Mouse (Mus musculus) T-cell, adult 2 months (primary cell): ENCODE measurements around the gene Znrf1.
A peak's percentile ranks its signal among the peaks of the same experiment; 100 is the strongest.

Experiments used
- DNase-seq: peaks from one replicate; pipeline ENCODE4 v3.0.0; 2022; ENCODE audit warnings: low spot score

The Znrf1 gene

DNA sequence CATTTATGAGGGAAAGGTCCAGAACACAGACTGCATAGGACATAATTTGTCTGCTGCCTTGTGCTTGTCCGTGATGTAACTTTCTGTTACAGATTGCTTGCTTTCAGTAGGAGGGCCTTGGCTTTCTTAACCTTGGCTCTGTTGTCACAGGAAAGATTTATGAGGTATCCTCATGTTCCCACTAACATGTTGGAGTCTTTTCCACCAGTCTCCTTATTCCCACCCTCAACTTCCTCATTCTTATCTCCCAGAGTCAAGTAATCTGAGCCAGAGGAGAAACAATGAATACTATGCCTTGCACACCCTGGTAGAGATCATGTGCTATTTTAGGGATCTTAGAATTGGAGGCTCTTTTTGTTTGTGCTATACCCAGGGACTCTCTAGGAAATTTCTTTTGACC, 61.4 kb downstream of the Znrf1 start:
- no peak for DNase-seq

DNA sequence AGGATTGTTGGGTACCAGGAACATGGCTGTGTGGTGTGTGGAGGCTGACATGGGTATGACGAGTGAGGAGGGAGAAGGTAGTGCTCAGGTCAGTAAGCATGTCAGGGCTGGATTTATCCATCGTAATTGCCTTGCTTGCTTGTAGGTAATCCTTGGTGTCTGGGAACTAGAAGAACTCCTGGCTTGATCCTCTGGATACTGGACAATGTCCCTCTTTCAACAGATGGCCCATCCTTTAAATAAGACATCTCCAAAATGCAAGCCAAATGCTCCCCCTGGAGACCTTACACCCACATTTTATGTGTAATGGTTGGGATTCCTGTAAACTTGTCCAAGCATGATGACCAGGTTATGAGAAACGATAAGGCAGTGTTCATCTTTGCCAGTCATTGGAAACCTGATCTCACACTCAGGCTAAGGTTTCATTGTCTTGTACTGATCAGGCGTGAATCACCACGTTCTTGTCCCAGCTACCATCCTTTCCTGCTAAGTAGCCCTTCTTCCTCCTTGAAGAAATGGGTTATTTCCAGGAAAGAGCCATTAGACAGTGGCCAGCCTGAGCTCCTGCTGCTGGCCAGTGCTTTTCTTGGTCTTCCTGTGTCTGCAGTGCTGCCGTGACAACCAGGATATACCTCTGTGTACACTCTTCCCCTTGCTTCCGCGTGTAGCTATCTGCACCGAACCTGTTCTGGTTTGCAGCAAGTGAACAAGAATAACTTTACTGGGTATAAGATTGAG, 64.0 kb downstream of the Znrf1 start:
- no peak for DNase-seq

DNA sequence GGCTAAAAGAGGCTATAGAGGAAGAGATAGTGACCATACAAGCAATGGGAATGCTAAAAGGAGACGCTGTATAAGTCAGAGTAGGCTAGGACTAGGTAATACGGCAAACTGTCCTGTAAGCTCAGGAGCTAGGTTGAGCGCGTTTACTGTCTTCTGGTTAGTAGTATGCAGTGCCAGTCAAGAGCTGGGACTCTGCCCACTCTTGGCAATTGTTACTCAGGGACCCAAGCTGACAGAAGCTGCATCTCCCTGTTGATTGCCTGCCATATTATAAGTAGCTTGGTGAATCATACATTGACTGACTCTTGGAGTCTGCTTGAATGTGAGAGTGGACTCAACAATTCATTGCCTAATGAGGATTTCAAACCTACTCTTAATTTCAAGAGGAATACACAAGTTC, 66.2 kb downstream of the Znrf1 start:
- DNase-seq, result no peak

DNA sequence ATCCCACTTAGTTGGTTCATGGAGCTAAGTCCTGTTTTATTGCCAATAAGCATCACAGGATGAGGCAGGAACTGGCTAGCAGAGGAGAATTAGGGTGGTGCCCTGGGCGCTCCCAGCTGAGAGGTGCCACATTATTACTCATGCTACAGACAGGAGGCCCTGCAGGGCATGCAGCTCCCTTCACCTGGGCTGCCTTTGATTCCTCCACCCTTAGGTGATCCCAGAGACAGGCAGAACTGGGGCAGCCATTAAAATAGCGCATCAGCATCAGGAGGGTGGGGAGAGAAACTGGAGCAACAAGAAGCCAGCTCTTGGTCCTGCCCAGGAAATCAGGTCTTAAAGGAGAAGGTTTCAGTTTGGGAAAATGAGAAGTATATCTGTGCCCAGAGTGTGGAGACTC, 69.1 kb downstream of the Znrf1 start:
- DNase-seq, result no peak

DNA sequence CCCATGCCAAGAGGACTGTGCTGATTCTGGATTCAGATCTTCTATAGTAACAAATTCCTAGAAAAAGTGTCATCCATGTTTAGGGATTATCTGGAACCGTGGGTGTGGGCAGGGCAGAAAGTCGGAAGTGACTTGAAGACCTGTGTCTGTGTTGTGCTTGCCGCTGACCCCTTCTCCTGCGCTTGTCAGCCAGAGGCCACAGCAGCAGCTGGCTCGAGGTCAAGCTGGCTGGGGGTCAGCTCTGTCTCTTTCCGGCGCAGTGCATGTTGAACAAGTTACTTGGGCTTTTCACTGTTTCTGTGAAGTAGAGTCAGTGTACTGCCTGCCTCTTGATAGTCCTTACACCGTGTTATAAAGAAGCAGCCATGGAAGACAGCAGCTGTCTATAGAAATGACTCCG, 71.1 kb downstream of the Znrf1 start:
- DNase-seq, result no peak

DNA sequence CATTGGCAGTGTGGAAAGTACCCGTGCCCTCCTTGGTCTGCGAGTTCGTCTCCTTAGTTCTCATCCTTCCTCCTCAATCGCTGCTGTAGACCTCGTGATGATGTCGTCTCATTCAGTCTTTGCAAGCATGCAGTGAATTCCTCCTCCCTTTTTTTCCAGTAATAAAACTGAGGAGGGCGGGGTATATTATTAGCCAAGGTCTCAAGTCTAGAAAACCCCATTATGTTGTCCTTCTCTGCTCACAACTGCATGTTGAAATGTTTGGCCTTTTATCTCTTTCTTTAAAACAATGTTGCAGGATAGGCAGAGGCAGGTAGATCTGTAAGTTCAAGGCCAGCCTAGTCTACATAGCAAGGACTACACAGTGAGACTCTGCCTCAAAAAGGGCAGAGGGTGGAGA, 71.5 kb downstream of the Znrf1 start:
- DNase-seq, result no peak

DNA sequence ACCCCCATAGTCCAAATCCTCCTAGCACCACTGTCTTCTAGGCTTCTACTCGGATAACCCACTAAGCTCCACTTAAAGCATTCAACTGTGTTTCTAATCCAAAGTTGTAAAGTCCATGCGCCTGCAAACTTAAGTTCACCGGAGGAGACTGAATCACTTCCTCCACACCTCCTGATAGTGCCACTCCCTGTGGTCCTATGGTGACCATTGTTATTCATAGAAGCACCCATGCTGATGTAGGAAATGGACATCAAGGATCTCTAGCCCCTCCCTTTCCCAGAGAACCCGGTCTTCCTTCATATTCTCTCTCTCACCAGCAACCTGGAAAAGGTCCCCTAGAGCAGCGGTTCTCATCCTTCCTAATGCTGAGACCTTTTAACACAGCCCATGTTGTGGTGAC, 77.3 kb downstream of the Znrf1 start:
- no peak for DNase-seq

DNA sequence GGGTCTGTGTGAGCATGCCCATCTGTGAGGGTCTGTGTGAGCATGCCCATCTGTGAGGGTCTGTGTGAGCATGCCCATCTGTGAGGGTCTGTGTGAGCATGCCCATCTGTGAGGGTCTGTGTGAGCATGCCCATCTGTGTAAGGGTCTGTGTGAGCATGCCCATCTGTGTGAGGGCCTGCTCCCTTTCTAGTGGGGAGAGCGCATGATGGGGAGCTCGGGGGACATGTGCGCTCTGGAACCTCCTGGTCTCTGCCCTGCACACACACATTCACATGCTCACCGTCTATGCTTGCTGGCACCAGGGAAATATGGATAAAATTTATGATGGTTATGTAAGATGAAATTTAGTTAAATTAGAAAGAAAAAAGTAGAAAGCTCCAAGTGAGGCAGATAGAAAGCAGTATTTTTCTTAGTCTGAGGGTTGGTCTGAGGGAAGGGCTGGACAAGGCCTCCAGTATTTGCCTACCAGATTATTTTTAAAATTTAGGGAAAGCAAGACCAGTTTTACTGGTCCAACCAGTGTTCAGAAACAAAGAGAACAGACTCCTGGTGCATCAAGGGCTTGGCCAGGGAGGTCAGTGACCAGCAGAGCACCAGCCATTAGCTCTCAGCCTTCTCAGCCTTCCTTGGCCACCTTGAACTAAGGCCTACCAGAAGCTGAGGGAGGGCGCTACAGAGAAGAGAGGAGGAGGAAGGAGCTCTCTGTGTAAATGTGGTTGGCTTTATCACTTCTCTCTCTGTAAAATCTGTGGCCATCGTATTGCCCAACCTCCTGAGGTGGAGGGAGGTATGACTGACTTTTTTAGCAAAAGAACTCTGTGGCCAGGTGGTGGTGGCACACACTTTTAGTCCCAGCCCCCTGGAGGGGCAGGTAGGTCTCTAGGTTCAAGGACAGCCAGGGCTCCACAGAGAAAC, 79.1 kb downstream of the Znrf1 start:
- no peak for DNase-seq

DNA sequence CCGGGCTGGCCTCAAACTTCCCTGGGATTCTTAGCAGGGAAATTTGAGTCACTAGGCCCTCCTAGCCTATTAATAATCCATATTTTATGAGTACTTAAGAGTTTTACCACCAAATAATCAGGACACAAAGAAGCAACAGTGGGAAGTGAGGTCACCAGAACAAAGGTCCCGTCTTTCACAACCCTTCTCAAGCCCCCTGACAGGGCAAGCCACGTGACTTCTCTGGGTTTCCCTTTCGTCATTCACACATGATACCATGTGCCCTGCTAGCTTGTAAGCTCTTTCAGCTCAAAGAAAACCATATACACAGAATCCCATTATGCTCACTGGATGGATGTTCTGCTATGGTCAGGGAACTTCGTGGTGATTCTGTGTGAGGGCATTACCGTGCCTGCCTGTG, 81.9 kb downstream of the Znrf1 start:
- DNase-seq, result no peak

DNA sequence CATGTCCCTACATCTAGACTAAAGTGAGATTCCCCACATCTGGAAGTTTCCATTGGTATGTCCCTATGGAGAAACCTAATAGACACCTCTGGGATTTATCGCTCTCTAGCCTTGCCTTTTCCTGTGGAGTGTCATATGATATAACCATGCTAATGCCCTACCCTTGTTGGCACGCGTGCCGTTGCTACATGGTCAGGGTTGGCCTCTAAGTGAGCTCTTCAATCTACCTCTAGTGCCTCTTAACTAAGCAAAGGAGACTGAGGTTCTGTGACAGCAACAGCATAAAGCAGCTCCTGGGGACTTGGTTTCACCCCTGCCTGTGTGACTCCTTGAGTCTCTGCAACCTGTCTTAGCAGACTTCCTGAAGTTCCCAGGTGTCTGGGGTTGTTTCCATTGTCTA, 82.4 kb downstream of the Znrf1 start:
- no peak for DNase-seq

DNA sequence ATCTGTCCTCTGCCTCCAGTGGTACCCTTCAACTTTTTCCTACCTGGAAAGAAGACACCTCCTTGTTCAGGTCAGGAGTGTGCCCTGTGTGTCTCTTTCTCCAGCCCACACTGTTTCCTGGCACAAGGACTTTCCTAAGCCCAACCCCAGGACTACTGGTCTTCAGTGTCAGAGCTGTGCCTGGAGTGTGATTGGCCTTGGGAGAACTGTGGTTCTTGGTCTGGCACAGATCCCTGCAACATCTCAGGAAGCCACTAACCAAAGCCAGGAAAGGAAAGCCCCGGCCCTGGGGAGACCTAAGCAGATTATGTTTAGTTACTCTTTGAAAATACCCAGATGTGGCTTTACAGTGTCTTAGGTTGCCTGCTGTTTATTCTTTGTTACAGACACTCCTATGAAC, 84.0 kb downstream of the Znrf1 start:
- no peak for DNase-seq

DNA sequence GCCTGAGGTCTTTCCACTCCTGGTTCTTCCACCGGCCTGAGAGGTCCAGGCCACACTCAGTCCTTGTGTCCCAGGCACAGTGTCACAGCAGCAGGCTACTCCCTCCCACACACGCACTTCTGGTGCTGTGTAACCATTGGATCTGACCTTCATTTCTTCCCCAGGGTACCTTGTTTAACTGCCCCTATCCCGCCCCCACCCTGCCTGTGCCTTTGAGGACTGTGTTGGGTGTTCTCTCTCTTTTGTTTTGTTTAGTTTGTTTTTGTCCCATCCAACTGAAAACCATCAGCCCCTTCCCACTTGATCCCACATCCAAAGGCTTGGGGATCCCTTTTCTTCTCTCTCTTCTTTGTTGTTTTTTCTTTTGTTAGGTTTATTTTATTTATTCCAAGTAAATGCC, 86.2 kb downstream of the Znrf1 start:
- no peak for DNase-seq

DNA sequence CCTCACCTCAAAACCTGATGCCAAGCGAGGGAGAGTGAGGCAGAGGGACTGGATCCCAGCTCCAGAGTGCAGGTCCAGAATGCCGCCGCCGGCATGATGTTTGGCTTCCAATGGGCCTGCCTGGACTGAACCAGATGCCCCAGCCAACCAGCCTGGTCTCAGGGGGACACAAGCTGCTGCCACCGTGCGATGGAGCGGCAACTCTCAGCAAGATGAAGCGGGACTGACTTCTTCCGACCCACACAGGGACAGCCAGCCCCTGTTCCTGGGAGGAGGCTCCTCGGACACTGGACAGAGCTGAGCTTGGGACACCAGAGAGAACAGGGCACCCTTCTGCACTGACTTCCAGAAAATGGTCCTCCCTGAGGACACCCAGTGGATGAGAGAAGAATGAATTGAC, 86.7 kb downstream of the Znrf1 start:
- DNase-seq, result no peak

DNA sequence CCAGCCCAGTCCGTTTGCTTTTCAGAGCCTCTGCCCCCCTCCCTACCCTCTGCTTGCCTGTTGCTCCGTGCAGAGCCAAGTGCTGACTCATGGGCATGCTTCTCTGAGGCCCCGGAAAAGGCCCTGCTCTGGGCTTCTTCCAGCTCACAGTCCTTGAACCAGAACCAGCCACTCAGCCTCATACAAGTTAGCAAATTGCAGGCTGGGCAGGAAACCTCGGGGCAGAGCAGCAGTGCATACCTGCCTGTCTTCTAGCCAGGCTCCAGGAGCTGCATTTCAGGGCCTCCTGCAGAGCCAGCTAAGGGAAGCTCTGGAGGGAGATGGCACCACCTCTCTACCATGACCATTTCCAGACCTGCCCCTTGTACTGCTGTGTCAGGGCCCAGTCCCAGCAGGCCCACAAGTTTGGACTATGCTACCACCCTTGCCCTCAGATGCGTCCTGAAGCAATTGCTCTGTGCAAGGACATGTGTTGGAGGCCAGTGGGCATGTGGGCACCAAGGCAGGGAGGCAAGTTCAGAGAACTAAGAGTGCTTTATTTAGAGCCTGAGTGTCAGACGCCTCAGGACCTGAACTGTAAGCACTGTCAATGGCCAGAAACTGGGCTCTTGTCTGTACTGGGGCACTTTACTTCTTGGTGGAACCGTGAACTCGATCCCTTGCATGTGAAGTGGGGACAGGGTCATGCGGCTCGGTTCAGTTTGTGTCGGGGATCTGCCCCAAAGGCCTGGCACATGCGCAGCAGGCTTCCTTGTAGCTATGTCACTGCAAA, 88.4 kb downstream of the Znrf1 start:
- DNase-seq, result no peak

DNA sequence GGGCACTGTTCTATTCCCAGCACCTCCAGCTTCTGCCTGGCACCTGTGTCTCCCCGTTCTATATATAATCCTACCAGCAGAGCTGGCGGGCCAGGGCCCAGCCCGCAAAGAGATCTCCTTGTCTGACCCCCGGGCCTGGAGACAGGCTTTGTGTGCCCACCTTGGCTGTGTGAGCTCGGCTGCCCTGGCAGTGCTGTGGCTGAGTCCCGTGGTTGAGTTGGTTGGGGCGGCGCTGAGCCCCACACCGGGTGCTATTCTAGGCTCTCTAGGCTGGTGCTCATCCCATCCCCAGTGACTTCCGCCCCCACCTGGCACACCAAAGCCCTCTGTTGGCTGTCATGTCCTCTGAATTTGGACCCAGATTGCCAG, 88.9 kb downstream of the Znrf1 start:
- DNase-seq, result peak; percentile 27

DNA sequence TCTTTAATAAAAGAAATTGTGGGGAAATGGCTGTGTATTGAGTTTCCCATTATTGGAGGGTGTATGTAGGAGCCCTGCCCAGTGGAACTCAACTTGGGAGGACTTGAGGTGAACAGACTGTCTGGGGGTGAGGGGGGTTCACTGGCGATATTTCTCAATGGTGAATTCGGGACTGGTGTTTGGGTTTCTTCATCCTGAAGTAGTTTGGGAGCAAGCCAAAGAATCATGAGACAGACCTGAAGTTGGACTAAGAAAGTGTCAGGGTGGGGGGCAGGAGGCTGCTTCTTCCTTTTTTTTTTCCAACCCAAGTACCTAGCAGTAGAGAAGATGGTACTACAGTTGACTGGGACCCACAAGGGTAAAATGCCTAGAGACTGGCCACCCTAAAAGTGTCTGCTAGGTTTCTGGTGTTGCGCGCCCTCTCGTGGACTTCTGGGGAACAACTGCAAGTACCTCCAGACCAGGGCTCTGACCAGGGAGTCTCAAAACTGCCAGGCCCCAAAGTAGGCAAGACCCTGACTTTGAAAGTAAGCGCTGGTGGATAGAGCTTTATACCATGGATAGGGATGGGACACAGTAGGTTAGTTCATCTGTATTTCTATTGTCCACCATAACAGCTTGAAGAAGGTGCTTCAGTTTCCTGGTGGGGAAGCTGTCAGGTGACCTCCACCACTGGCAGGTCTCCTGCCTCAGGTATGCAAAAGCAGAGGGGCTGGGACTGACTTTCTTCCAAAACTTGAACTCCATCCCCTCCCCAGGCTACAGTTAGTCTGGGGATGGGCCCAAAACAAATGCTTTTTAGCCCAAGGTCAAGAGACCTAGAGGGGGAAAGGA, 90.0 kb downstream of the Znrf1 start:
- peak; percentile 62 for DNase-seq

DNA sequence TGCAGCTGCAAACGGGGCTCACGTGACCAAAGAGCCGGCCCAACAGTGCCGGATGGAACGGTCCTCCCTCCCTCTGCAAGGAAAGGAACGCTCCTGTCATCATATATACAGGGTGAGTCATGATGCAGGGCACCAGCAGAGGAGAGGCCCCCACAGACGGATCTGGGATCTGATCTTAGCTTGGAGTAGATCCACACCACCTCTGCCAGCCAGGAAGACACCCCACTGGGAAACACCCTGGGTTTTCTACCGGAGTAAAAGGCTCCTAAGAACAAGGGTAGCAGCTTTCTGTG, 90.6 kb downstream of the Znrf1 start:
- no peak for DNase-seq

DNA sequence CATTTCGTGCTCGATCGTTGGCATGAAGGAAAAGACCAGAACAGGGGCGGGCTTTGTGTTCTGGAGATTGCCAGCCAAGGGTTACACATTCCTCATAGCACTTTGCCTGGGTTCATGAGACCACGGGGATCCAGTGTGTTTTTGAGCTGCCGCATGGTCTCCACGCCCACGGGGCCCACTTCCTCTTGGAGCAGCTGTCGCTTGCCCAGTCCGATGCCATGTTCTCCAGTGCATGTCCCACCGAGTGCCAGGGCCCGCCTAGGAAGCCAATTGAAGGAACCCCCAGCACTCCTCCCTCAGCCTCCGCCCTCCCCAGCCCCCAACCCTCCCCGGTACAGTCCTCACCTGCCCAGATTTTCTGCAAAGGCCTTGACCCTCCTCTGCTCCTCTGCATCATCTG, 91.0 kb downstream of the Znrf1 start:
- DNase-seq, result no peak

DNA sequence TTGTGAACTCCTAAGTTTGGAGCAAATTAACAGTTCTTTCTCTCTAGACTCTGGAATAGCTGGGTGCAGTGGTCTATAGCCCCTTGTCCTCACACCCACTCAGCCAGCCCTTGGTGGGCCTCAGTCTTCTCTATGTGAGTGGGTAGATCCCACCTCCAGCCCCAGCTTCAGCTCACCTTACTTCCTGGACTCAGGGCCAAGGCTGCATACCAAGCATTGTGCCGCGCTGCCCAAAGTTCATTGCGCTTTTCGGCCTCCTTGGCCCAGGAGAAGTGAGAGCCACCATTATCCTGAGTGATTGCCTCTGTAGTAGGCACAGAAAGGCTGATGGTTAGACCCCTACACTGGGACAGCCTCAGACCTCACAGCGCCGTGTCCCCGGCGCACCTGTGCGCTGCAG, 92.0 kb downstream of the Znrf1 start:
- DNase-seq, result no peak

DNA sequence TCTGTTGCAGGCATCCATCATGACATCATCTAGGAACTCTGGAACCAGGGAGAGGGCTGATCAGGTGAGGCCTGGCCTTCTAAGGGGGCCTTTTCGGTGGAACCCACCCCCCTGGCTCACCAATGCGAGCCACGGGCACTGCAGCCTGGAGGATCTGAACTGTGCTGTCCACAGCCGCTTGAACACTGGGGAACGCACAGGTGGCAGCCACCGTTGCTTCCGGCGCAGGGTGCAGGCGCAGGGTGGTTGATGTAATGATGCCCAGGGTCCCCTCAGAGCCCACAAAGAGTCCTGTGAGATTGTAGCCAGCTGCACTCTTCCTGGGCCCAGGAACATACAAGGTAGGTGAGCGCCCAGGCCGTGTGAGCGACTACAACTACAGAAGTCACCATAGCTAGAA, 92.5 kb downstream of the Znrf1 start:
- DNase-seq, result no peak

DNA sequence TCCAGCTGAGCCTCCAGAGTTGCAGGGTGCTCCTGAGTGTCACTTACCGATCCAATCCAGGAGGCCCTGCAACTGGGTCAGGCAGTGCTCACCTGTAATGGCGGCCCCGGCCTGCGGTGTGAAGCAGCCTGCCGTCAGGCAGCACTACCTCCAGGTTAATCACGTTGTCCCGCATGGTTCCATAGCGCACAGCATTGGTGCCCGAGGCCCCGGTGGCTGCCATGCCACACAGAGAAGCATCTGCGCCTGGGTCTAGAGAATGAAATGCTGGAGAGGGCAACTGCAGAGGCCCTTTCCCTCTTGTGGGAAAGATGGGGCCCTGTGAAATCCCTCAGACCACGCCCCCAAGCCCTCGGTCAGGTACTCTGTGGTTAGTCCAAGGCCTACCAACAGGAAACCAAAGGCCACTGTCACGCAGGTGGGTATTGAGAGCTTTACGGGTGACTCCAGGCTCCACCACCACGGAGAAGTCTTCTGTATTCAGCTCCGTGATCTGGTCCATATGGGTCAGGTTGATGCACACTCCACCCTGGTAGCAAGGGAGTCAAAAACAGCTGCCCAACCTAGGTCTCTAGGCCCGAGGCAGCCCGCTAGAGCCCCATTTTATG, 93.1 kb downstream of the Znrf1 start:
- no peak for DNase-seq

DNA sequence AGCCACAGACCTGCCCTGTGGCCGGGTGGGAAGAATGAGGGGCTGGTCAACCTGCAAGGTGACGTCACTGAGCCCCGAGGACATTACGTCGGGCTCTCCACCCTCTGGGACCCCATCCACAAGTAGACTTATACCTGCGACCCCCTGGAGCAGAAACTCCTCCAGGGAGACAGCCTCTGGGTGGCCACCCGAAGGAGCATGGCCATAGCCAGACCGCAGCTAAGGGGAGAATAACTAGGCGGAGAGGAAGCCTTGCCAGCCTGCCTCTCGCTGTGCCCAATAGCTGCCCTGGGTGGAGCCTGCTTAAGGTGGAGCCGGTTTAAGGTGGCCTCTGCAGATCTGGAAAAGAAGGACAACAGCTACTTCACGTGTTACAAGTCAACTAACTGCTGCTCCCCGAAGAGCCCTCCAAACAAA, 94.2 kb downstream of the Znrf1 start, which contains the start of gene Ldhd:
TSS of gene Ldhd (minus strand) at position 270 of the 417 bp plus-strand sequence.
- no peak for DNase-seq
